Mouse (Mus musculus): Measurements from ENCODE around the gene Epm2aip1.

DNA sequence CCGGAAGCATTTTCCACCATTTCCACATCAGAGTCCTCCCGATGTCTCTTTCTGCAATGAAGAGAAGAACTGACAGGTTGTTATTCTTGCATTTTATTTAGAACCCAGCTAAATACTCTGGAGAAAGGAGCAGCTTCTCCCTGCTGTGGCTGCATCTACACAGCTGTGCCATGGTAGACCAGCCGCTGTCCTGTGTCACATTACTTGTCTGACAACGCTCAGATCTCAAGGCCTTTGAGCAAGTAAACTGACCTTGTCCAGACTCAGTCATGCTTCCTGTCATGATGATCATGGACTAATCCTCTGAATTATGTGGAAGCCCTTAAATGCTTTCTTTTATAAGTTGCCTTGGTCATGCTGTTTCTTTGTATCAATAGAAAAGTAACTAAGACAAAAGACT is 31.9 kb upstream of the Epm2aip1 start:
- TF ChIP-seq CTCF (IDR thresholded peaks at IDR 0.05; ENCODE audit: low read depth, low read length) (no peak), EP300 (IDR thresholded peaks at IDR 0.05; ENCODE audit: insufficient read depth, low read depth, low read length) (no peak), POLR2A (IDR thresholded peaks at IDR 0.05; ENCODE audit: insufficient read depth, low read length) (no peak)

Measured in ES-Bruce4 (cell line).